Mouse (Mus musculus) liver, adult 2 months (tissue): ENCODE data around the gene Spon2. TPM values are rescaled to one million over a fixed set of nuclear protein-coding genes. Genes with fewer than 3 reads are reported as not detected.

ENCODE experiments used
- DNase-seq: peaks from one replicate; pipeline ENCODE4 v3.0.0-alpha.2; 2011; ENCODE audit warnings: low read depth, low spot score; ENCODE audit errors: extremely low read depth
- H3K27ac ChIP-seq: fragments of 200-500 bp; replicated peaks from 2 replicates; pipeline ENCODE4 v1.5.1; 2012; ENCODE audit warnings: low read depth, mild to moderate bottlenecking, control low read depth, inconsistent platforms, low read length; ENCODE audit not compliant: insufficient read depth
- H3K27me3 ChIP-seq: fragments of 200-500 bp; 2 replicates; pipeline ENCODE4 v1.6.1; 2012; ENCODE audit warnings: mild to moderate bottlenecking, moderate library complexity, low read length, inconsistent platforms; ENCODE audit not compliant: control insufficient read depth, insufficient read depth
- H3K36me3 ChIP-seq: fragments of 200-500 bp; 2 replicates; pipeline ENCODE4 v1.6.1; 2012; ENCODE audit warnings: low read length, inconsistent platforms; ENCODE audit not compliant: control insufficient read depth, insufficient read depth
- H3K4me1 ChIP-seq: fragments of 200-500 bp; 2 replicates; pipeline ENCODE4 v1.6.1; 2011; ENCODE audit warnings: low read length; ENCODE audit not compliant: control insufficient read depth, insufficient read depth
- H3K4me3 ChIP-seq: fragments of 200-500 bp; 2 replicates; pipeline ENCODE4 v1.5.1; 2011; ENCODE audit warnings: low read depth, mild to moderate bottlenecking, control low read depth, low read length, moderate library complexity; ENCODE audit not compliant: insufficient read depth
- H3K79me2 ChIP-seq: fragments of 200-500 bp; 2 replicates; pipeline ENCODE4 v1.6.1; 2012; ENCODE audit warnings: inconsistent platforms, mild to moderate bottlenecking, low read length, moderate library complexity; ENCODE audit not compliant: control insufficient read depth, insufficient read depth
- H3K9ac ChIP-seq: fragments of 200-500 bp; 2 replicates; pipeline ENCODE4 v1.6.1; 2012; ENCODE audit warnings: low read depth, mild to moderate bottlenecking, control low read depth, inconsistent platforms, low read length
- CTCF ChIP-seq: fragments of 200-500 bp; IDR thresholded peaks from 2 replicates; pipeline ENCODE4 v1.5.1; 2011; ENCODE audit warnings: low read depth, low read length, control low read depth
- POLR2A ChIP-seq: fragments of 200-500 bp; IDR thresholded peaks from 2 replicates; pipeline ENCODE4 v1.6.1; 2011; ENCODE audit warnings: low read length, control low read depth; ENCODE audit not compliant: insufficient read depth; ENCODE audit errors: extremely low read depth
- WGBS: fragments of 180-500 bp; shearing (Covaris S2); methylation state at CpG from one replicate; pipeline ENCODE4 v1.1.7; 2018; 5-methylcytosine and 5-hydroxymethylcytosine counted together
- polyA plus RNA-seq: library from polyadenylated mRNA; depleted of rRNA; stranded (reverse); fragments of >200 nt; gene quantifications from 2 replicates; pipeline ENCODE4 v1.2.3, GENCODE M21; 2012
- total RNA-seq: library from RNA; depleted of rRNA; stranded (reverse); fragments of >200 nt; gene quantifications from 2 replicates; pipeline ENCODE4 v1.2.3, GENCODE M21; 2014

Spon2 gene
- total and polyA plus RNA-seq, 2 experiments, result 1.2 to 11.1 TPM

DNA sequence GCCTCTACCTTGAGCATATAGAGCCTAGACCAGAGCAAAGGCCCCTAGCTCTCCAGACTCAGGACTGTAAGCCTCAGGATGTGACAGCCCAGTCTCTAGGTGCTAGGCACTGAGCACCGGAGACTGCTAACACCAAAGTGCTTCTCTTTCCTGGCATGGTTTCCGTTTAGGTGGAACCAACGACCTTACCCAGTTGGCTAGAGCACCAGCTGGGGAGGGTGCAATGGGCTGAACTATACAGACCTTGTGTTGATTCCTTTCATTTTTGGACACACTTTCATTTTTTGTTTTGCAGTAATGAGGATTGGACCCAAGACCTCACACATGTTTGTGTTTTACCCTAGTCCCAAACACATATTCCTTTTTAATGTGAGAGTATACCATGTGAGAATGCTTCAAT, 7.7 kb downstream of the Spon2 start:
- Histone ChIP-seq H3K27ac (no peak overlapping the region), H3K4me3 (no peak overlapping the region), H3K27me3 (no peaks in the 10 kb centered on the region), H3K4me1 (0 out of 2 replicates have a peak, but pooled peaks cover 1% of the 10 kb centered on the region), H3K9ac (no peak overlapping the region), H3K36me3 (no peaks in the 10 kb centered on the region), H3K79me2 (no peaks in the 10 kb centered on the region)
- 10% methylated on average over 3 of the region's 3 CpGs for WGBS
- TF ChIP-seq POLR2A (no peak), CTCF (no peak)
- DNase-seq, result peak; percentile 86

- no peak for DNase-seq
- Histone ChIP-seq H3K4me3 (no peak overlapping the region), H3K9ac (no peak overlapping the region), H3K27ac (no peak overlapping the region), H3K36me3 (no peaks in the 10 kb centered on the region), H3K79me2 (no peaks in the 10 kb centered on the region), H3K27me3 (no peaks in the 10 kb centered on the region), H3K4me1 (0 out of 2 replicates have a peak, but pooled peaks cover 1% of the 10 kb centered on the region)
- 79% methylated on average over 14 of the region's 14 CpGs for WGBS
- TF ChIP-seq CTCF (no peak), POLR2A (no peak)
Measured at GRCm38 (mm10) chr5:33208533-33209245, 9.6 kb downstream of the Spon2 start.

- Histone ChIP-seq H3K4me1 (0 out of 2 replicates have a peak, but pooled peaks cover 1% of the 10 kb centered on the region), H3K27ac (no peak overlapping the region), H3K27me3 (no peaks in the 10 kb centered on the region), H3K9ac (no peak overlapping the region), H3K4me3 (no peak overlapping the region), H3K79me2 (no peaks in the 10 kb centered on the region), H3K36me3 (no peaks in the 10 kb centered on the region)
- no peak for DNase-seq
- TF ChIP-seq CTCF (no peak), POLR2A (no peak)
- 63% methylated on average over 9 of the region's 9 CpGs for WGBS
Measured at GRCm38 (mm10) chr5:33207136-33207535, 11.1 kb downstream of the Spon2 start.

- H3K27me3 ChIP-seq, result no peaks in the 10 kb centered on the region
- DNase-seq, result no peak
- 91% methylated on average over 7 of the region's 7 CpGs for WGBS
Measured at GRCm38 (mm10) chr5:33206328-33206727, 11.9 kb downstream of the Spon2 start.

GRCm38 (mm10) chr5:33204284-33204683, 14.0 kb downstream of the Spon2 start:
- no peak for DNase-seq
- H3K9ac ChIP-seq, result no peak overlapping the region
- H3K27ac ChIP-seq, result no peak overlapping the region
- no peaks in the 10 kb centered on the region for H3K79me2 ChIP-seq
- H3K4me3 ChIP-seq, result no peak overlapping the region
- H3K27me3 ChIP-seq, result no peaks in the 10 kb centered on the region
- TF ChIP-seq POLR2A, result no peak
- no peak for TF ChIP-seq CTCF
- 80% methylated on average over 7 of the region's 7 CpGs for WGBS
- no peaks in the 10 kb centered on the region for H3K36me3 ChIP-seq
- H3K4me1 ChIP-seq, result no peaks in the 10 kb centered on the region

More at GRCm38 (mm10) chr5:33206328-33206727, 11.9 kb downstream of the Spon2 start:
- H3K36me3 ChIP-seq, result no peaks in the 10 kb centered on the region
- H3K27ac ChIP-seq, result no peak overlapping the region
- no peak for TF ChIP-seq POLR2A
- no peak for TF ChIP-seq CTCF
- H3K79me2 ChIP-seq, result no peaks in the 10 kb centered on the region
- H3K4me3 ChIP-seq, result no peak overlapping the region
- H3K9ac ChIP-seq, result no peak overlapping the region
- 0 out of 2 replicates have a peak, but pooled peaks cover 1% of the 10 kb centered on the region for H3K4me1 ChIP-seq

GRCm38 (mm10) chr5:33203691-33204242, 14.5 kb downstream of the Spon2 start:
- Histone ChIP-seq H3K27me3 (no peaks in the 10 kb centered on the region), H3K79me2 (no peaks in the 10 kb centered on the region), H3K4me1 (no peaks in the 10 kb centered on the region), H3K4me3 (no peak overlapping the region; the same call in 1 of the 2 replicates), H3K27ac (no peak overlapping the region), H3K36me3 (no peaks in the 10 kb centered on the region), H3K9ac (no peak overlapping the region)
- DNase-seq, result peak; percentile 62
- TF ChIP-seq POLR2A (no peak), CTCF (peak; percentile 81)
- WGBS, result 20% methylated on average over 9 of the region's 9 CpGs
